Mouse (Mus musculus): ENCODE results near the gene Mcm3ap.

DNA sequence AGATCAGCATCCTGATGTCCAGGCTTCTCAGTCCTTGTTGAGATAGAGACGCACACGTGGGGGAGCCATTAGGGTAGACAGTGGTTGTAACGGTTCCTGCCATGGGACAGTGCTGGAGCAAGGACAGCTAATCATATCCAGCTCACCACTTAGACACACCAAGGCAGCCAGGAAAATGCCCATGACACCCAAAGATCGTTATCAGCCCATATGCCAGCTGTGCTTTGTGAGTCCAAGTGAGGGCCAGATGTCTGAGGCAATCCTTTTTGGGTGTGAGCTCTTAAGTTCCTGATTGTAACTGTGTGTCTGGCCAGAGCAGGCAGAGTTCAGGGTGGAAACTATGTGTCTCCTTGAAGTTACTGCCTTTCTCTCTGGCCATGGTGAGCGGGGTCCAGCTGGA lies 85.3 kb downstream of the Mcm3ap start:
- TF ChIP-seq CTCF (conservative IDR thresholded peaks at IDR 0.05; ENCODE audit: low read length) (no peak), POU5F1 (IDR thresholded peaks at IDR 0.05; ENCODE audit: borderline replicate concordance, low read length) (no peak), NANOG (IDR thresholded peaks at IDR 0.05; ENCODE audit: borderline replicate concordance, low read length) (no peak)
